ENCODE assay signal across 8 mouse cellular contexts in the genomic region with DNA sequence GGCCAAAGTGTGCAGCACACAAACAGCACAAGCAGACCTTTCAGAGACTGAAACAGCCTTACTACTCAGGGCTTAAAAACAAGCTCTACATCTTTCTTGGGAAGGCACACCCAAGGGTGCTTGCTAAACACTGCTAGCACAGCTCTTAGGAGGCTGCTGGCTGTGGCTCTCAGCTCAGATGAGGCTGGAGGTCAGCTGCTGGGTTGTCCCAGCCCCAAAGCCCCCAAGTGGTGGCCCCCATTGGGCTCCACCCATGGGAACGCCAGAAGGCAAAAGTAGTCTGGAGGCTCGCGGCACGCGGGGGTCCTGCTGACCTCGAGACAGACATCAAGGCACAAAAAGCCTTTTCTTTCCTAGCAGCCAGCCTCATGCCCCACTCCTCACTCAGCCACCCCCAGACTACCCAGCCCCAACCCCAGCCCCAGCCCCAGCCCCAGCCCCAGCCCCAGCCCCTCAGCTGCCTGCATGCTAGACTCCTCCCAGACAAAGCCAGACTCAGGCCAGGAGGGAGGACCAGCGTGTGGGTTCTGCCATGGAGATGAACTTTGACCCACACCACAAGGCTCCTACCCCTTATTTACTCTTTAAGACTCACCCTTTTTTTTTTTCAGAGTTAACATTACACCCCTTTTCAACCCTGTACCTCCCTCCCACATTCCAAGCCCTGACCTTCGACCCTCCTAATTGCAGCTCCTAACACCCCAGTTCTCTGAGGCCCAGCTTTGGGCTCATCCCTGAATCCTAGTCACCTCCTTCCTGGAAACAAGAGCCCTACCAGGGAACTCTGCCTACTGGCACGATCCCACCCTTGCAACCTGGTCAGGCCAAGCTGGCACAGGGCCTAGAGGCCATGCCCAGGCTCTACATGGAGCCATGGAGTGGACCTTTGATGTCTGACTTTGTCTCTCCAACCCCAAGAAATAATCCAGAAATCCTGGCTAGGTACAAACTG. TPM values are rescaled to one million over a fixed set of nuclear protein-coding genes. Genes with fewer than 3 reads are reported as not detected.
DNase-seq lines count a peak whose midpoint lies in the region; ATAC-seq lines count a peak whose summit lies in the region.

No protein-coding gene starts in this region.

- H3K9me3 ChIP-seq in hindbrain, embryonic 14.5 days (ENCODE audit: control insufficient read depth, low read length) = no peaks in the 10 kb centered on the region
- no peaks in the 10 kb centered on the region for H3K9me3 ChIP-seq in liver, embryonic 13.5 days (replicated peaks)

- 0 out of 2 replicates have a peak overlapping the region, but pooled peaks have one; percentile 17 for H3K27ac ChIP-seq in hindbrain, embryonic 14.5 days
- H3K27ac ChIP-seq in liver, embryonic 13.5 days = peak overlapping the region; percentile 75

- peaks cover 62% of the 10 kb centered on the region for H3K4me1 ChIP-seq in hindbrain, embryonic 14.5 days (replicated peaks; ENCODE audit: control insufficient read depth, insufficient read depth, low read length)
- peaks cover 86% of the 10 kb centered on the region for H3K4me1 ChIP-seq in liver, embryonic 13.5 days (replicated peaks)

- H3K4me3 ChIP-seq in hindbrain, embryonic 14.5 days (replicated peaks; ENCODE audit: low read length) = no peak overlapping the region
- no peak overlapping the region for H3K4me3 ChIP-seq in liver, embryonic 13.5 days (replicated peaks)

- no peak overlapping the region for H3K9ac ChIP-seq in hindbrain, embryonic 14.5 days
- H3K9ac ChIP-seq in liver, embryonic 13.5 days = 0 out of 2 replicates have a peak overlapping the region, but pooled peaks have one; percentile 7

- H3K36me3 ChIP-seq in hindbrain, embryonic 14.5 days (replicated peaks; ENCODE audit: control insufficient read depth, insufficient read depth) = peaks cover 47% of the 10 kb centered on the region
- H3K36me3 ChIP-seq in liver, embryonic 13.5 days = peaks cover 59% of the 10 kb centered on the region

- no peak; the same call in 1 of the 2 replicates for ATAC-seq in hindbrain, embryonic 14.5 days (ENCODE audit: low FRiP score)
- 0 out of 2 replicates have a peak, but pooled peaks have one; percentile 29 for ATAC-seq in liver, embryonic 13.5 days (ENCODE audit: low read depth)
- ATAC-seq in megakaryocyte, adult 5-6 weeks (ENCODE audit: poor library complexity, severe bottlenecking) = no peak

- peak; percentile 93 for DNase-seq in heart, adult 11 months
- no peak for DNase-seq in heart, adult 9 months (ENCODE audit: low spot score in 2 of 2)
- peak; percentile 82 to 91 for DNase-seq in cerebellum, postnatal 10 days
- DNase-seq in hindbrain, embryonic 14.5 days (ENCODE audit: low spot score) = no peak
- no peak for DNase-seq in liver, embryonic 13.5 days
- no peak for DNase-seq in ovary, adult 18-20 months (ENCODE audit: low spot score)
- DNase-seq in left cerebral cortex, postnatal 36 days (ENCODE audit: low spot score in 2 of 2) = no peak

- 7% methylated on average over 9 of the region's 9 CpGs for WGBS in hindbrain, embryonic 14.5 days
- WGBS in liver, embryonic 13.5 days (ENCODE audit: insufficient replicate concordance) = 71% methylated on average over 9 of the region's 9 CpGs

- intact Hi-C loops in left cerebral cortex, postnatal 36 days (cut with DNase I) = no loop called here

- H3K4me2 ChIP-seq in hindbrain, embryonic 14.5 days (replicated peaks) = no peak overlapping the region
- H3K4me2 ChIP-seq in liver, embryonic 13.5 days = 0 out of 2 replicates have a peak overlapping the region, but pooled peaks have one; percentile 0

- H3K27me3 ChIP-seq in hindbrain, embryonic 14.5 days (ENCODE audit: control insufficient read depth, insufficient read depth, low read length) = no peaks in the 10 kb centered on the region
- H3K27me3 ChIP-seq in liver, embryonic 13.5 days = no peaks in the 10 kb centered on the region

RNA-seq across cellular contexts. Expression of gene 4930404H24Rik, which starts 57.4 kb away (rescaled TPM):
- polyA plus RNA-seq in hindbrain, embryonic 14.5 days (2014; fragmentation: Nextera tagmentation; extraction: Ambion mirVana) = not detected in 2 replicates
- not detected in 2 replicates for polyA plus RNA-seq in liver, embryonic 13.5 days (2015; fragmentation: Nextera tagmentation; extraction: Ambion mirVana)
- total RNA-seq in megakaryocyte, adult 5-6 weeks (2015) = not detected in 2 replicates
- not detected in 2 replicates for total RNA-seq in megakaryocyte, adult 5-6 weeks (2017)
- total RNA-seq in left cerebral cortex, postnatal 36 days (2021) = not detected

Comparison
In these comparisons a context has a peak if more than half of its experiments do, and no peak if none do; other contexts are left out.
1. DNase-seq: peak in heart, adult 11 months (single experiment) and cerebellum, postnatal 10 days (2 of 2); none in heart, adult 9 months (0 of 2), hindbrain, embryonic 14.5 days (single experiment), liver, embryonic 13.5 days (single experiment), ovary, adult 18-20 months (single experiment) and left cerebral cortex, postnatal 36 days (0 of 2).